Mouse (Mus musculus): Measurements from ENCODE around the gene Olfr578. TPM values are rescaled to one million over a fixed set of nuclear protein-coding genes. Genes with fewer than 3 reads are reported as not detected.

The Olfr578 gene
- not detected for polyA plus RNA-seq (2014; fragmentation: Illumina TruSeq; extraction: RNeasy Lipid Tissue Mini Kit (QIAGEN cat#74804); ENCODE audit: low read depth, low replicate concordance)

DNA sequence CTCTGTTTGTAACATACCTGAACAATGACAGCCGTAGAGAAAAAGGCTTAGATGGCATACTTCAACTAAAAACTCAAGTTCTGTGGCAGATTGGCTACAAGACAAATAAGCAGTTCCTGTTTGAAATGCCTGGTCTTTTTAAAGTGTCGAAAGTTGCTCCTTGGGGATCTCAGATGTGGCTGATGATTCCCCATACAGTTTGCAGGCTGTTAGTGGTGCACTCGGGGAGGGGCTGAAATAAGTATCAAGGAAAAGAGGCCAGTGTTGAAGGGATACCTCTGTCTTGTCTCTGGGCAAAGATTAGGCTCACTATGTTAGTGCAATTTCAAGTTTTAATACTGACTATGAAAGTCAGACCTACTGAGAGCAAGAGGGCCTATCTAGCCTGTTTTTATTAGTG, at the start of gene Olfr578:
Gene Olfr578 (minus strand): TSS at position 101 of the 400 bp plus-strand sequence.

GRCm38 (mm10) chr7:103037724-103038123, 48.6 kb upstream of the Olfr578 start, which contains the start of gene Olfr582:
Gene Olfr582, plus strand, starts transcription at chr7:103038024.

GRCm38 (mm10) chr7:102975843-102976242, 13.3 kb downstream of the Olfr578 start, which contains the start of gene Olfr577:
Gene Olfr577, minus strand, starts transcription at chr7:102975943.

DNA sequence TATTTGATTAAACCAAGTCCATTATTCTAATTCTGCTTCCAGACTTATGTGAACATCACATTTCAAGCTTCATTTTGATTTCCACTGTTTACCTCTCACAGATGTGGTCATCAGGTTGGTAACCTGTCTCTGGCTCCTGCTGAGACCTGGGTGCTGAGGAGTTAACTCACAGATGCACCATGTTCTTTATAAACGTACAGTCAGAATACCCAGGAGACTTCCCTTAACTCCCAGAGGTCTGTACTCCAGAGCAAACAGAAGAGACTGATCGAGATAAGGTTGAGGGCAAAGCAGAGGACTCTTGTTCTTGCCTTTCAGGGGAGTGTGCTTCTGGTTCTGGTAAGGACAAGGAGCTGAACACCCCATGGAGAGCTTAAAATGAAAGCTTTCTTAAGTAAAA, 26.8 kb downstream of the Olfr578 start, which contains the start of gene Olfr576:
Gene Olfr576 (plus strand): TSS at position 301 of the 400 bp plus-strand sequence.

GRCm38 (mm10) chr7:102958593-102958992, 30.5 kb downstream of the Olfr578 start, which contains the start of gene Olfr575:
Gene Olfr575, minus strand, starts transcription at chr7:102958775.

GRCm38 (mm10) chr7:102948167-102948566, 41.0 kb downstream of the Olfr578 start, which contains the start of gene Olfr574:
Gene Olfr574, plus strand, starts transcription at chr7:102948467.

DNA sequence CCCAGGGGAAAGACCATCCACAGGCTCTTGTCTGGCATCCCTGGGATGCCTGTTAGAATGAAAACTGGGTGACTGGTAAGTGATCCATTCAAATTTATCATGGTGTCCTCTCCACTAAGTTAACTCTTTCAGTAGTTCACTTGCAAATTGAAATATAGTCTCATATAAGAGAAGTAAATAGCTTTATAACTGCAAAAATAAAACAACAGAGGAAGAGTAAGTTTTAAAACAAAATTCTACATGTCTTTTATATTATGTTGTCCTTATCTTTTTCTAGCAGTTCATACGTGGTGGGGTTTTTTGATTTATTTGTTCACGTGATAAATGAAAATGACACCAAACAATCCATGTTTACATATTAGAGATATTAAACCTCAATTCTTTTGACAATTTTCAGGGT, 46.6 kb downstream of the Olfr578 start, which contains the start of gene Olfr573-ps1:
Gene Olfr573-ps1 (minus strand): TSS at position 101 of the 400 bp plus-strand sequence.

Other genes with a start within 250 kb of the Olfr578 start
- gene Olfr560, start 230.0 kb downstream of the Olfr578 start, polyA plus RNA-seq (2014; fragmentation: Illumina TruSeq; extraction: RNeasy Lipid Tissue Mini Kit (QIAGEN cat#74804); ENCODE audit: low read depth, low replicate concordance) = 0.39 TPM
- 3.1 TPM for gene Olfr78, start 229.9 kb downstream of the Olfr578 start, polyA plus RNA-seq (2014; fragmentation: Illumina TruSeq; extraction: RNeasy Lipid Tissue Mini Kit (QIAGEN cat#74804); ENCODE audit: low read depth, low replicate concordance)
- not detected for gene Olfr561, start 218.1 kb downstream of the Olfr578 start, polyA plus RNA-seq (2014; fragmentation: Illumina TruSeq; extraction: RNeasy Lipid Tissue Mini Kit (QIAGEN cat#74804); ENCODE audit: low read depth, low replicate concordance)
- not detected for gene Olfr564, start 185.8 kb downstream of the Olfr578 start, polyA plus RNA-seq (2014; fragmentation: Illumina TruSeq; extraction: RNeasy Lipid Tissue Mini Kit (QIAGEN cat#74804); ENCODE audit: low read depth, low replicate concordance)
- not detected for gene Olfr566, start 130.6 kb downstream of the Olfr578 start, polyA plus RNA-seq (2014; fragmentation: Illumina TruSeq; extraction: RNeasy Lipid Tissue Mini Kit (QIAGEN cat#74804); ENCODE audit: low read depth, low replicate concordance)
- gene Olfr568, start 112.2 kb downstream of the Olfr578 start, polyA plus RNA-seq (2014; fragmentation: Illumina TruSeq; extraction: RNeasy Lipid Tissue Mini Kit (QIAGEN cat#74804); ENCODE audit: low read depth, low replicate concordance) = not detected
- not detected for gene Olfr569, start 98.4 kb downstream of the Olfr578 start, polyA plus RNA-seq (2014; fragmentation: Illumina TruSeq; extraction: RNeasy Lipid Tissue Mini Kit (QIAGEN cat#74804); ENCODE audit: low read depth, low replicate concordance)
- not detected for gene Olfr570, start 94.7 kb downstream of the Olfr578 start, polyA plus RNA-seq (2014; fragmentation: Illumina TruSeq; extraction: RNeasy Lipid Tissue Mini Kit (QIAGEN cat#74804); ENCODE audit: low read depth, low replicate concordance)
- gene Olfr571, start 71.8 kb downstream of the Olfr578 start, polyA plus RNA-seq (2014; fragmentation: Illumina TruSeq; extraction: RNeasy Lipid Tissue Mini Kit (QIAGEN cat#74804); ENCODE audit: low read depth, low replicate concordance) = not detected
- gene Olfr572, start 64.9 kb downstream of the Olfr578 start, polyA plus RNA-seq (2014; fragmentation: Illumina TruSeq; extraction: RNeasy Lipid Tissue Mini Kit (QIAGEN cat#74804); ENCODE audit: low read depth, low replicate concordance) = not detected
- not detected for gene Olfr573-ps1, start 46.7 kb downstream of the Olfr578 start, polyA plus RNA-seq (2014; fragmentation: Illumina TruSeq; extraction: RNeasy Lipid Tissue Mini Kit (QIAGEN cat#74804); ENCODE audit: low read depth, low replicate concordance)
- not detected for gene Olfr574, start 40.9 kb downstream of the Olfr578 start, polyA plus RNA-seq (2014; fragmentation: Illumina TruSeq; extraction: RNeasy Lipid Tissue Mini Kit (QIAGEN cat#74804); ENCODE audit: low read depth, low replicate concordance)
- gene Olfr575, start 30.5 kb downstream of the Olfr578 start, polyA plus RNA-seq (2014; fragmentation: Illumina TruSeq; extraction: RNeasy Lipid Tissue Mini Kit (QIAGEN cat#74804); ENCODE audit: low read depth, low replicate concordance) = not detected
- not detected for gene Olfr576, start 26.7 kb downstream of the Olfr578 start, polyA plus RNA-seq (2014; fragmentation: Illumina TruSeq; extraction: RNeasy Lipid Tissue Mini Kit (QIAGEN cat#74804); ENCODE audit: low read depth, low replicate concordance)
- not detected for gene Olfr577, start 13.4 kb downstream of the Olfr578 start, polyA plus RNA-seq (2014; fragmentation: Illumina TruSeq; extraction: RNeasy Lipid Tissue Mini Kit (QIAGEN cat#74804); ENCODE audit: low read depth, low replicate concordance)
- not detected for gene Olfr582, start 48.7 kb upstream of the Olfr578 start, polyA plus RNA-seq (2014; fragmentation: Illumina TruSeq; extraction: RNeasy Lipid Tissue Mini Kit (QIAGEN cat#74804); ENCODE audit: low read depth, low replicate concordance)
- gene Olfr583, start 62.0 kb upstream of the Olfr578 start, polyA plus RNA-seq (2014; fragmentation: Illumina TruSeq; extraction: RNeasy Lipid Tissue Mini Kit (QIAGEN cat#74804); ENCODE audit: low read depth, low replicate concordance) = not detected
- not detected for gene Olfr584, start 92.6 kb upstream of the Olfr578 start, polyA plus RNA-seq (2014; fragmentation: Illumina TruSeq; extraction: RNeasy Lipid Tissue Mini Kit (QIAGEN cat#74804); ENCODE audit: low read depth, low replicate concordance)
- not detected for gene Olfr585, start 108.4 kb upstream of the Olfr578 start, polyA plus RNA-seq (2014; fragmentation: Illumina TruSeq; extraction: RNeasy Lipid Tissue Mini Kit (QIAGEN cat#74804); ENCODE audit: low read depth, low replicate concordance)
- gene Olfr586, start 136.3 kb upstream of the Olfr578 start, polyA plus RNA-seq (2014; fragmentation: Illumina TruSeq; extraction: RNeasy Lipid Tissue Mini Kit (QIAGEN cat#74804); ENCODE audit: low read depth, low replicate concordance) = not detected
- not detected for gene Olfr588-ps1, start 151.6 kb upstream of the Olfr578 start, polyA plus RNA-seq (2014; fragmentation: Illumina TruSeq; extraction: RNeasy Lipid Tissue Mini Kit (QIAGEN cat#74804); ENCODE audit: low read depth, low replicate concordance)
- not detected for gene Olfr589, start 167.0 kb upstream of the Olfr578 start, polyA plus RNA-seq (2014; fragmentation: Illumina TruSeq; extraction: RNeasy Lipid Tissue Mini Kit (QIAGEN cat#74804); ENCODE audit: low read depth, low replicate concordance)
- gene Olfr591, start 189.0 kb upstream of the Olfr578 start, polyA plus RNA-seq (2014; fragmentation: Illumina TruSeq; extraction: RNeasy Lipid Tissue Mini Kit (QIAGEN cat#74804); ENCODE audit: low read depth, low replicate concordance) = not detected
- not detected for gene Olfr592, start 195.5 kb upstream of the Olfr578 start, polyA plus RNA-seq (2014; fragmentation: Illumina TruSeq; extraction: RNeasy Lipid Tissue Mini Kit (QIAGEN cat#74804); ENCODE audit: low read depth, low replicate concordance)
- not detected for gene Olfr593, start 222.5 kb upstream of the Olfr578 start, polyA plus RNA-seq (2014; fragmentation: Illumina TruSeq; extraction: RNeasy Lipid Tissue Mini Kit (QIAGEN cat#74804); ENCODE audit: low read depth, low replicate concordance)
- gene Olfr594, start 227.7 kb upstream of the Olfr578 start, polyA plus RNA-seq (2014; fragmentation: Illumina TruSeq; extraction: RNeasy Lipid Tissue Mini Kit (QIAGEN cat#74804); ENCODE audit: low read depth, low replicate concordance) = not detected

All from heart, adult 10 weeks (tissue).